Mouse (Mus musculus): ENCODE data around the gene Tenm4.

Gene Tenm4

GRCm38 (mm10) chr7:96769784-96770183 lies 598.7 kb downstream of the Tenm4 start:
- in situ Hi-C loops (cut with MboI, MseI) = no loop called here

GRCm38 (mm10) chr7:96772966-96773365 lies 601.9 kb downstream of the Tenm4 start:
- in situ Hi-C loops (cut with MboI, MseI) = no loop called here

- in situ Hi-C loops (cut with MboI, MseI) = no loop called here
Observed at GRCm38 (mm10) chr7:96773585-96774225, 602.7 kb downstream of the Tenm4 start.

DNA sequence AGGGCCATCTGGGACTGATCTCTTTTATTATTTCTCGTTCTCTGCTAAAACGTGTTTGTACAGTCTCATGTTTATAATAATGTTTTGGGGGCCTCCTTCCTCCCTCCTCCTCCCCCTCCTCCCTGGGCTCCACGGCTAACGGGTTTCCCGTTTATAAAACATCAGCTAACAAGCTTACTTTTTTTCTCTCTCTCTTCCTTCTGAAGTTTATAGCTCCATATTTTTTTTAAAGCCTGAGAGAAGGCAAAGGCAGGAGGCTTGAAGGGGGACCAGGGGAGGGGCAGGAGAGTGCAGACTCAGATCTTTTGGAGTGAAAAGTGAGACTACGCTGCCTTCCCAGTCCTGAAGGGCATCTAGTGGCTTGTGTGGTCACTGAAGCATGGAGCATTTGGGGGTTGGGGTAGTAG lies 604.0 kb downstream of the Tenm4 start:
- in situ Hi-C loops (cut with MboI, MseI) = loop anchor here (5.0 kb wide), 1 partner anchor 137 kb away; no protein-coding TSS in a partner anchor

DNA sequence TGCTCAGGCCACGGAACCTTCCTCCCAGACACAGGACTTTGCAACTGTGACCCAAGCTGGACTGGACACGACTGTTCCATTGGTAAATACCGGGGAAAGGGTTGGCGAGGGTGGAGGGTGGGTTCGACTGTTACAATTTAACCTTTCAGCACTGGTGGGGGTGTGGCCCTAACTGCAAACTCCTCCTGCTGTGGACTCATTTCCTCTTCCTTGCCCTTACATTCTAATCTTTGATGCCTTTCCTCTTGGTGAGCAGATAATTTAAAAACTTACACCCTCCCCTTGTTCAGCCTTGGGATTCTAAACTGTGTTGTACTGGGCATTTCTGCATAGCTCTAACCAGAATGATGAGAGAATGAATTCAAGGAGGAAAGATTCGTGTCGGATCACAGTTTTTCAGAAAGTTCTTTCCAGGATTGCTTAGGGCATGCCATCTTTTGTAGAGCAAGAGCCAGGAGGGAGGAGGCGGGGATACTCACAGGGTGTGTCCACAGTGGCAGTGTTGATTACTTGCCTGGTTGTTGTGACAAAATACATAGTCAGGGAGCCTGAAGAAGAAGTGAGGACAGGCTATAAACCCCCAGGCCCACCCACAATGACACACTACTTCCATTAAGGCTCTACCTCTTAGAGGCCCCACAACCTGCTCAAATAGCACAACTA lies 607.0 kb downstream of the Tenm4 start:
- in situ Hi-C loops (cut with MboI, MseI) = loop anchor here (5.0 kb wide), 1 partner anchor 134 kb away; no protein-coding TSS in a partner anchor

- in situ Hi-C loops (cut with MboI, MseI) = loop anchor here (5.0 kb wide), 1 partner anchor 134 kb away; no protein-coding TSS in a partner anchor
Observed at GRCm38 (mm10) chr7:96778601-96778969, 607.5 kb downstream of the Tenm4 start.

GRCm38 (mm10) chr7:96780556-96780955 lies 609.5 kb downstream of the Tenm4 start:
- in situ Hi-C loops (cut with MboI, MseI) = no loop called here

- in situ Hi-C loops (cut with MboI, MseI) = no loop called here
Observed at GRCm38 (mm10) chr7:96781068-96781467, 610.0 kb downstream of the Tenm4 start.

DNA sequence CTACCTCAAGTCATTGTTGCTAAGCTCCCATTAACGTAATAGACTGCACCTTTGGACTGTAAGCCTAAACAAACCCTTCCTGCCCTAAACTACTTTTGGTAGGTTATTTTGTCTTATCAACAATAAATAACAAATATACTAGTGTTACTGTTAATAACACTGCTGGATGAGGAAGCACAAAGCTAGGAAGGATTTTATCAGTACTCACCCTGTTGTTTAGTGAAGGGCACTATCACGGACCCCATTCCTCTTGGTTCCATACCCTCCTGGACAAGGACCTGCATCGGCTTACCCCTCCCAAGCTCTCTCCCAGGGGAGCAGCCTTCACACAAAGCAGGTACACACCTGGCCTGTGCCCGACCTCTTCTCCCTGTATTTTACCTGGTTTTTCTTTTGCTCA lies 611.6 kb downstream of the Tenm4 start:
- in situ Hi-C loops (cut with MboI, MseI) = no loop called here

- in situ Hi-C loops (cut with MboI, MseI) = no loop called here
Observed at GRCm38 (mm10) chr7:96785808-96786207, 614.8 kb downstream of the Tenm4 start.

DNA sequence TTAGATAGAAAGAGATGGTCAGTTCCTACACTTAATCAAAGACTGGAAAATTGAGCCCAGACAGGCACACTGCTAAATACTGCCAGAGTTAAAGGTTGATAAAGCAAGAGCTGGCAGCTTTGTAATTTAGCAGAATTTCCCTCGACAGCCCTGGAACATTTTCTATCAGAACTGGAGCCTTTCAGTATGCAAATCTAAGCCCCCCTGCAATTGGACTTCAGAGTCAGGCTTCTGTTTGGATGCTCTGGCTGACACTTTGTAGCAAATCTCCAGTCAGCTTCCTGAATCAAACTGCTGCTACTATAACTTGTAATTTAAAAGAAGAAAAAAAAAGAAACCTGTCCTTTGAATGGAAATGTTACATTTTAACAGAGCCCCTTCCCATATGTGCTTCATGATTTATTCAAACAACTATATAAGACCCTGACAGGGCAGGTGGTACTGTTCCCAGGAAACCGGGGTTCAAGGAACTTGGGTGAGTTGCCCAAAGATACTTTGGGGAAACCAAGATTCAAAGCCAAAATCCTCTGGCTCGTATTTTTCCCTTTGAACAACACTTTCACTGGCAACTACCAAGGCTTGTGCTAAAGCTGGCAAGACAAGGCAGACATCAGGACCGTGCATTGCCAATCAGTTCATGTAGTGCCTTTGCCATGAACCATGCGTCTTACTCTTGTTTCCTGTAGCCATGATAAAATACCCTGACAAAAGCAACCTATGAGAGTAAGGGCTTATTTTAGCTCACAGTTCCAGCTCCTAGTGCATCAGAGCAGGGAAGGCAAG lies 615.4 kb downstream of the Tenm4 start:
- in situ Hi-C loops (cut with MboI, MseI) = no loop called here

GRCm38 (mm10) chr7:96788135-96788534 lies 617.1 kb downstream of the Tenm4 start:
- in situ Hi-C loops (cut with MboI, MseI) = no loop called here

DNA sequence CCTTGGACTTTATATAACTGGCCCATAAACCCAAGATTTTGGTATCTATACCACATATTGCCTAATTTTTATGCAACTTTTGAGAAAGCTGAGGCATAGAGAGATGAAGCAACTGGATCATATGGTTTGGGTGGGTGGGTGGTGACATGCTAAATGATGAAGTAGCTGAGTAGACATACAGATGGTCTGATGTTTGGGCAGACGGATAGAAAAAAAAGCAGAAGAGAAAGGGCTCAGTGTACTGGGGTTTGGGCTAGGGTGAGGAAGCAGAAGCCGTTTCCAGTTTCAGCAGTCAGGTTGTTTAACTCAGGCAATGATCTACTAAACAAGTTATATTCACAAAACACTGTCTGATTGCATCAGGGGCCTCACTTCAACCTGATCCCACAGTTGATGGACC lies 619.3 kb downstream of the Tenm4 start:
- in situ Hi-C loops (cut with MboI, MseI) = no loop called here

DNA sequence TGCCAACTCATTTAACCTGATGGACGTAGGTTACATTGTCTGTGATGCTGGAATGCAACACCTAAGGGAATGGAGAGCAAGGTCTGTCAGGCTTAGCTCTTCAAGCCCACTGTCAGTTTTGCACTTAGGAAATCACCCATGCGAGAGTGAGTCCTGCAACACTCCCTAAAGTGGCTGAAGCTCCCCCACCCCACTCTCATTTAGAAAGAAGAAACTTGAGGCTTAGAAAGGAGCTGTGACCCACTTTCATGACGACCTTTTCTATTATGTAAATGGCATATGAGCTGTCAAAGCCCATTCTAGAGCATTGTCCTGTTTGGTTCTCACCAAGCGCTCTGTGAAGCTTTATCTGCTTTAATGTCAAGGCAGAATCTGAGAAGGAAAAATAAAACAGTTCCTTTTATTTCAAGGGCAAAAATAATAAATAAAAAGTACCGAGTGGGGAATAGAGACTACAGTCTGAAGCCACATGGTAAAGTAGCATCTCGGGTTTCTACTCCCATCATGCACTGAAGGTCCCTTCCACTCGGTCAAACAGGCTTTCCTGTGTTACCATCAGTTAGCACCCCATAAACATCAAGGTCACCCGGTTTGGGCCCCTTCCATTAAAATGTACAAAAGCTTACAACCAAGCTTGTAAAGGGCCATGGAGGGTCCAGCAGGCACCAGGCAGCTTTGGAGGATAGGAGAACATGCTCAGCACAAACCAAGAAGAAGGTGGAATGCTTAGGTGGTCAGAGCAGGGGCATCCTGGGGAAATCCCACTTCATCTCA lies 621.6 kb downstream of the Tenm4 start:
- in situ Hi-C loops (cut with MboI, MseI) = no loop called here

DNA sequence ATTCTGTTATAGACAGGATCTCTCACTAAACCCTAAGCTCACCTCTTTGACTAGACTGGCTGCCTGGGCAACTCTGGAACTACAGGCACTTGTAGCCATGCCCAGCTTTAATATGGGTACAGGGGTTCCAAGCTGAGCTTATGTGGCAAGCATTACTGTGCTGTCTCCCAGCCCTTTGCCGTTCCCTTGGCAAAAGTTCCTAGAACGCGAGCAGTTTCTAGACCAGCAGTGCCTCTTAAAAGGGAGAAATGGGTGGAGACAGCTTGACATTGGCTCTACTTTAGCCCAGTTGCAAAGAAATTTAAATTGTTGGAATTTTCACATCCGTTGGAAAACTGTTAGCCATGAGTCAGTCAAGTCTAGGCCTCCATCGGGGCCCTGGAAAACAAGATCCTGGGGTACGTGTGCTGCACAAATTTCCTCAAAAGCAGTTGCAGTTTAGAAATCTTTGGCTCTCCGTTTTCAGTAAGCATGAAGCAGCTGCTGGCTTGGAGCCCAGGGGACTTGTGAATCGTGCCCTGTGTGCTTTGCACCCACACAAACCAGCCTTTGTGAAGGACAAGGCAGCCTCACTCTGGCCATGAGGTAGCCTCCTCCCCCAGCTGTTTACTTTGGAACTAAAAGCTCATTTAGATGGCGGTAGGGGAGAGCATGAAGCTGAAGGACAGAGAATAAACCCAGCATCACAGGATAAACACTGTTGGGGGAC lies 625.1 kb downstream of the Tenm4 start:
- in situ Hi-C loops (cut with MboI, MseI) = no loop called here

- in situ Hi-C loops (cut with MboI, MseI) = no loop called here
Observed at GRCm38 (mm10) chr7:96796788-96797485, 625.9 kb downstream of the Tenm4 start.

DNA sequence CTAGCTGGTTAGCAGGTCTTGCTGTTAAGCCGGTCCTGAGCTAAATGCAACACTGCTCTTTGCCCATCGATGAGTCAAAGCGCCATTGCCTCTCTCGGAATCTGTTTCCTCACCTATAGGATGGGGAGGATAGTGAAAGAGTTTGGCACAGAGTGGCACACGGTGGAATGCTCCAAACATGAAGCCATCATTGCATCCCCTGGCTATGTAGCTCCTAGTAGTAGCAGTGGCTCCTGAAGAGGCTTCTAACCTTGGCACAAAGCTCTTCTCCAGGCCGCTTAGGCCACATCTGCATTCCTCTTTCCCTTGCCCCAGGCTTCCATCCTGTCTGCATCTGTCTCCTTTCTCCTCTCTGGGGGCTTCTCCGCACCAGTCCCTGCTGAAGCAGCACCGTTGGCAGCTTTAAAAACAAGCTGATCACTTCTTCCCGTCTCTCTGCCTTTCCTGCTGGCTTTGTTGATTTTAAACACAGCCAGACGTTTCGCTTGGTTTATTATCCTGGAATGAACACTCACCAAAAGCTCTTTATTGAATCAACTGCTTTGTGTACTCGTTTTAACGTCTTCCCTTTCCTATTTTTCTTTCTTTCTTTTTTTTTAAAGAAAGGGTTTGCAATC lies 626.8 kb downstream of the Tenm4 start:
- in situ Hi-C loops (cut with MboI, MseI) = no loop called here

DNA sequence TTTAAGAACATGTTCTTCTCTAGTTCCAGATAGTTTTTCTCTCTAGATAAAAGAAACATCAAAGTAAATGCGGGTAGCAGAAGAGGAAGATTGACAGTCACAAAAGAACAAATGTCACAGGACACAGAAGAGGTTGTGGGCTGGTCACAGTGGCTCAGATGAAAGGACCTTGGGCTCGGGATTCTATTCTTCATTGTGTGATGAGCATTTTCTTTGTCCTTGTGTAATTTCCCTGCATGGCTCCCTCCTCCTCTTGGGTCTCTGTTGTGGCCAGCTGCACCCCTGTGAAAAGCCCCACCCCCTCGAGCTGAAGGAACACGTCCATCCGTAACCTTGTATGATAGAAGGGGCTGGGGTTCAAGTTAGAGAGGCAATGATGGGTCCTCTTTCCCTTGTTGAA lies 628.8 kb downstream of the Tenm4 start:
- in situ Hi-C loops (cut with MboI, MseI) = no loop called here

GRCm38 (mm10) chr7:96801368-96801767 lies 630.3 kb downstream of the Tenm4 start:
- in situ Hi-C loops (cut with MboI, MseI) = no loop called here

DNA sequence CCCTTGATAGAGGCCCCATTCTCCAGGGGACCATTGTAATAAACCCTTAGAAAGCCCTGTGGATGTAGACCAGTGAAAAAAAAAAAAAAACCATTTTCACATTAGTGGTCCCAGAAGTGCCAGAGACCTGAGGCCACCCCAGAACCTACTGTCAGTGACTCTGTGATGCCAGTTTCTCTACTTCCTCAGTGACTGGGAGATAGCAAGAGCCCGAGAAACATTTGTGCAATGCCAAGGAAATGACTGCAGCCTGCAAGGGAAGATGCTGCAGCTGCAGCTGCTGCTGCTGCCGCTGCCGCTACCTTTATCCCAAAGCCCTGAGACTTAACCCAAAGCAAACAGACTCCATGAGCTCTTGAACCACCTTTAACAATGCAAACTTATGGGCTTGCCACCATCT lies 631.2 kb downstream of the Tenm4 start:
- in situ Hi-C loops (cut with MboI, MseI) = no loop called here

Data from T-helper 2 cell (primary cell).